Mouse (Mus musculus) frontal cortex, adult 2 months (tissue): ENCODE measurements at regions not wholly inside any gene's neighbourhood (a gene's known extent, or its start where the extent isn't known, plus 50 kb on each side); places are given as distances from the start of the nearest gene placed in this dataset.

ENCODE experiments used
- DNase-seq, 2 experiments: peaks; one replicate each; pipeline ENCODE4 v3.0.0; 2022; ENCODE audit warnings: low spot score in 1 of 2; ENCODE audit errors: extremely low spot score in 1 of 2

GRCm38 (mm10) chr5:99165807-99166360, 128.7 kb upstream of the Prkg2 start:
- no peak for DNase-seq

- DNase-seq = peak; percentile 28 to 86
Measured at GRCm38 (mm10) chr5:99157973-99158372, 120.8 kb upstream of the Prkg2 start.

- no peak for DNase-seq
Measured at GRCm38 (mm10) chr5:99153269-99153850, 116.2 kb upstream of the Prkg2 start.

GRCm38 (mm10) chr5:99152299-99152698, 115.1 kb upstream of the Prkg2 start:
- no peak for DNase-seq

GRCm38 (mm10) chr5:99149904-99150303, 112.8 kb upstream of the Prkg2 start:
- DNase-seq = no peak

DNA sequence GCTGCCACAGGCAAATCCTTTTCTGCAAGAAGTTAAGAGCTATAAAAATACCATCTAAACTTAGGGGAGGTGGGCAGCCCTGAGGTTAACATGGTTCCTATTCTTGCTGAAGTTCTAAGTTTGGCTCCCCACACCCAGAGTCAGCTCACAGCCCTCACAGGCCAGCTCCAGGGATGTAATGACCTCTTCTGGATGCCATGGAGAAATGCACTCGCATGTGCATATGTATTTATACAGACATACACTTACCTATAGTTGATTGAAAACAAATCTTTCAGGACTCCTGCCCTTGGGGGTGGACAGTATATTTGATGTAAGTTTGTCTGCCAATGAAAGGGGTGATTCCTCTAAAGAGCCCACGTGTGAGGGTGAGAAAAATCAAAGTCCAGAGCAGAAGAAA, 95.5 kb upstream of the Prkg2 start:
- DNase-seq = no peak

- peak in 1 of 2 experiments; percentile 4 for DNase-seq
Measured at GRCm38 (mm10) chr5:99128628-99129027, 91.5 kb upstream of the Prkg2 start.

- DNase-seq = no peak
Measured at GRCm38 (mm10) chr5:99125418-99125817, 88.3 kb upstream of the Prkg2 start.

- no peak for DNase-seq
Measured at GRCm38 (mm10) chr5:99111755-99112154, 74.6 kb upstream of the Prkg2 start.

- no peak for DNase-seq
Measured at GRCm38 (mm10) chr5:99111235-99111634, 74.1 kb upstream of the Prkg2 start.

- DNase-seq = no peak
Measured at GRCm38 (mm10) chr5:99099727-99100116, 62.6 kb upstream of the Prkg2 start.

GRCm38 (mm10) chr5:99099014-99099726, 62.0 kb upstream of the Prkg2 start:
- no peak for DNase-seq
